Mouse (Mus musculus): ENCODE results near the gene Celf1.
"Not testable (repeated sequence)": the region's sequence is repeated elsewhere in the genome, so short reads cannot be mapped to it uniquely, and the experiment has no call there.

Celf1 gene

DNA sequence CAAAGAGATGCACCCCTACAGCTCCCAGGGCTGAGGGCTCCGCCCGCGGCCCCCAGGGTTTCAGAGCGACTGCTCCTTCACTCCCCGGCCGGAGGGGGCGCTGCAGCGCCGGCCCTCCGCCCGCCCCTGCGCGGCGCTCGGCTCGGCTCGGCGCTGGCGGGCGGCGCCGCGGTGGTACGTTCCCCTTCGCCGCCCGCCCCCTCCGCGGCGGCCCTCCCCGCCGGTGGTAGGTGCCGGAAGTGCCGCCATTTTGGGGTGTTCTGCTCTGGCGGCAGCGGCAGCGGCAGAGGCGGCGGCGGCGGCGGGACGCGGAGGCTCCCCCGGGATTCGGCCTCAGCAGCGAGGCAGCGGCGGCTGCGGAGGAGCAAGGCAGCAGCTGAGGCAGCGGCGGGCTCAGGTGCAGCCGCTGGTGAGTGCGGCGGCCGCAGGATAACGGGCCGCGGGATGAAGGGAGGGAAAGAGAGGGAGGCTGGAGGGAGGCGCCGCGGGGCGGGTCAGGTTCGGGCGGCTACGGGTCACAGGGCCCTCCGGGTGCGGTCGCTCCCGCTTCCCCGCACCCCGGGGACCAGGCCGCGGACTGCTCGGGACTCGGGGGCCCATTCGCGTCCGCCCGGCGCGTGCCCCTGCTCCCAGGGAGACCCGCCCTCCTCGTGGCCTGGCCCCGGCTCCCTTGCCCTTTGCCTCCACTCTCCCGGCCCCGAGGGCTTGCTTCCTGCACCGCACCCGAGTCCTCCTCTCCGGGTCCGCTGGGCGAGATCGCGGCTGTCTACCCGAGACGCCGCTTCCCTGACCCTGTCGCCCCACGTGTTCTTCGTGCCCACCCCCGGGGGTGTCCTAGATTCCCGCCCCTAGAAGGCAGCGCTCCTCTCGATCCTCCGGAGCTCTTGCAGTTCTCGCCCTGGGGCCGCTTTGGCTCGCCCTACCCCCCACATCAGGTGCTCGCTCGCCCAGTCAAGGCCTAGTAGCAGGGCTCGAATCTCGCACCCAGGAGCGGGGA lies at the start of gene Celf1:
Gene Celf1 (plus strand): TSS at position 150 of the 997 bp plus-strand sequence.
- DNase-seq = peak; percentile 86

DNA sequence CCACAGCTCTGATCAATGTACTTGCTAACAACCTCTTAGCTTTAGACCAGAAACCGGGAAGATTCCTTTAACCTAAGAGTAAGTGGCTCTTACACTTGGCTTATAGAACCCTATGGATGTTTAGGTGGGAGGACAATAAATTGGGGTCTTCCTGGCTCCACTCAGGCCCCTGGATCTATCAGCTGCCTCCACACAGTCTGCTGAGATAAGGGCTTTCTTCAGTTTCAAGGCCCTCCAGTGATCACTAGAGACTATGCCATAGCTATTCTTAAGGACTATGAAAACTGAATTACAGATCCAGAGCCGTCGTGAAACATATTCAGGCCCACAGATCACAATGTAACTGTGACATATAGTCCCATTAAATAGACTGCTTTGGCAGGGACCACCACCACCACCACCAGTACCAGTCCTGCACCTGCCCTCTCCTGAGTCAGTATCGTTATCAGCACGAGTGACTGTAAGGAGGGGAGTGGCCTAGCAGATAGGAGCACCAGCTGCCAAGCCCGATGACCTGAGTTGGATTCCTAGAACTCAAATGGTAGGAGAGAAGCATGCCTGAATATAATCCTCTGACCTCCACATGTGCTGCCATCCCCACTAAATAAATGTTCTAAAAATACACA lies 46.4 kb upstream of the Celf1 start:
- no peak for DNase-seq

DNA sequence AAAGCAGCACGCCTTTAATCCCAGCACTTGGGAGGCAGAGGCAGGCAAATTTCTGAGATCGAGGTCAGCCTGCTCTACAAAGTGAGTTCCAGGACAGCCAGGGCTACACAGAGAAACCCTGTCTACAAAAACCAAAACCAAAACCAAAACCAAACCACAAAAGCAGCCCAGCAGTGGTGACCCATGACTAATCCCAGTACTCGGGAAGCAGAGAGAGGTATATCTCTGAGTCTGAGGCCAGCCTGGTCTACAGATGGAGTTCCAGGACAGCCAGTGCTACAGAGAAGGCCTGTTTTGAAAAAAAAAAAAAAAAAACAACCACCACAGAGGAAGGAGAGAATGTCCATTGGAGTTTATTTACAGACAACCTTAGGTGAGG lies 45.9 kb upstream of the Celf1 start:
- not testable (repeated sequence) for DNase-seq

DNA sequence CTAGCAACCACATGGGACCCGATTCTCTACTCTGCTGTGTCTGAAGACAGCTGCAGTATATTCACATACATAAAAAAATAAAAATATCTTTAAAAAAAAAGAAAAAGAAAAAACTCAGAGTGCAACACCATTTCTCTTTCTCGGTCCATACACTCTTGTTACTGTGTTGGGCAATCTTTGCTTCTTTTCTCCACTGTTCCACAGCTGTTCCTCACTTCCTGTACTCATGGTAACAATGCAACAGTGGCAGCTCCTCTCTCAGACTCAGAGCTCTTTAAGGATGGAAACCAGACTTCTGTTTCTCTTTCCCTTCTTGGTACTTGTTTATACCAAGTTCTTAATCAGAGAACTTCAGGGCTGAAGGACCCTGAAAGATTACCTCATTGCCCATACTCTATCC lies 36.8 kb upstream of the Celf1 start:
- DNase-seq = no peak

DNA sequence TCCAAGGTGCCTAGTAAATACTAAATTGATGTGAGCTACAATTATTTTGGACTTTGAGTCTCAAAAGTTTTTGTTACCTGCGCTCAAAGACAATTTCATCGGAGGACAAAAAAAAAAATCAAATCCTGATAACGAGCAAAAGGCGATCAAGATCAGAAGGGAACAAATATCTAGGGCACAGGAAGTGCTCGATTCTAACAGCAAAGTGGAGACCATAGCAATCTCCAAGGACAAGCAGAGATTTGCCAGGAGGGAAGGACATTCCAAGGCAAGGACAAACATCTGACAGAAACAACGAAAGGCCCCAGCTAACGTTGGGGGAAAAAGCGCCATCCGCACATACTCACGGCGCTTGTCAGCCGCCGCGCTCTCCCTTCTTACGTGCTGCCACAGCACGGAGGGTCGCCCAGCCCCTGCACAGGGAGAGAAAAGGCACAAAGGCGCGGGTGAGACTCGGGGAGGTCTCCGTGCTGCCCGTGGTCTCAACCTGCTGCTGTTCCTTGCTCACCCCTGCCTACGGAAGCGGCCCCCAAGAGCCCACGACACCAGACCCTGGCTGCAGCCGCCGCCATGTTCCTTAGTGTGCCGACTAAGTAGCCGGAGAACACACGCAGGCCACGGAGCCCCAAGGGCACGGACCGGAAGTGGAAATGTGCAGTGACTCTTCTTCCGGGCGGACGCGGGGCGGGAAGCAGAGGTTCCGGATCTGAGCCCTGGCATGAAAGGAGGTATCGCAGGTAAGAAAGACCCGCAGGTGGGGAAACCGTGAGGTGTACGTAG lies 35.9 kb upstream of the Celf1 start, which contains the start of the genes Kbtbd4 and Ndufs3:
Gene Kbtbd4 (plus strand): TSS at position 665 of the 780 bp plus-strand sequence.
Gene Ndufs3 (minus strand): TSS at position 752 of the 780 bp plus-strand sequence.
- peak; percentile 88 for DNase-seq

DNA sequence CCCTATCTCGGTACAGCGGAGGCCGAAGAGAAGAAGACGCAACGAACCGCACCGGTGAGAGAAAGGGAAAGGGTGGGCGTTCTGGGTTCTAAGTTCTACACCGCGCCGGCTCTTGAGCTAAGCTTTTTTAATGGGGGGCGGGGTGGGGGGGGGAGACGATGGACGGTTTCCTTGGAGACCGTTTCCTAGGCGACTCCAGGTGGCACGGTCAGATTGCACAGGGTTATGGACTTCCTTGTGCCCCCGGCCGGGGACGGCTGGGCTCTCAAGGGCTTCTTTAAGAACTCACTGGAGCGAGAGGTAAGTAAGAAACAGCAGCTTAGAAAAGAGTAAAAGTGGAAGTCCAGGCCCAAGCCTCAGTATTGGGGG lies 35.3 kb upstream of the Celf1 start:
- DNase-seq = no peak

DNA sequence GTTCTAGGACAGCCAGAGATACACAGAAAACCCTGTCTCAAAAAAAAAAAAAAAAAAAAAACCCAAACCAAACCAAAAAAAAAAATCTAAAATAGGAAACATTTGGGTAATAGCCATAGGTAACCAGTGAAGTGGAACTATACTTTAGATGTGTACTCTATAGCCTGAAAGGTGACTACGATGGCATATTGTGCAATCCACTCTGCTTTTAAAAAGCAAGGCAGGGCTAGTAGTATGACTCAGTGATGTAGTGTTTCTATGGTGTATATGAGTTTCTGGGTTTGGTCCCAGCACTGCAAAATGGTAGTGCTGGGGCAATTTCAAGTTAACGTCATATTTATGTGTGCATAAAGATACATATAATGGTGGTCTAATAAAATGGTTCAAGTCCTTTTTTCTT lies 33.5 kb upstream of the Celf1 start:
- no peak for DNase-seq

DNA sequence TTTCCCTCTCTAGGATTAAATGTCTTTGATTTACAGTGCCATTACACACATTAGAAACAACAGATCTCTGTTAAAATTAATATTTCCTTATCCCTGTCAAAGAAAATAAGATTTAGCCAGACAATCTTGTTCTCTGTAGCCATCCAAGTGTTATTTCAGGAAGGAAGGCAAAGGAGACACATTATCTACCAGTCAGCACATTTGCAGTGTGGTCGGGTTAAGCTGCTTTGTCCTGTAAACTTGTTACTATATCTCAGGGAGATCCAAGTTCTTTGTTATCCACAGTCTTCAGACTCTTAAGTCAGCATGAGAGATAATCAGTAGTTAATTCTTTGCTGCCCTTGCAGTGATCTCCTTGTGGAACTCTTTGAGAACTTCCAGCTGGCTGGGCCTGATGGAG lies 29.3 kb upstream of the Celf1 start:
- no peak for DNase-seq

DNA sequence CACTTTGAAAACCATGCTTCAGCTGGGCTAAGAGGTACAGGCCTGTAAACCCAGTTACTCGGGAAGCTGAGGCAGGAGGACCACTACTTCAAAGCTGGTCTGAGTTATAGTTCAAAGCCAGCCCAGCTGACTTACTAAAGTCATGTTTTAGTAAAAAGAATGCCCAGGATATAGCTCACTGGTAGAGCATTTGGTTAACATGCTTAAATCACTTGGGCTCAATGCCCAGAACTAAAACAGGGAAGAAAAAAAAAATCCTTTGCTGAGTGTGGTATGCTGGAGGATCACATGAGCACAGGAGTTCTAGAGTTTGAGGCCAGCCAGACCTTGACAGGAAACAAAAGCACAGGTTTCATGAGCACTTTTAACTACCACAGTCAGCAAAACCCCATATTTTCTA lies 28.5 kb upstream of the Celf1 start:
- DNase-seq = no peak

DNA sequence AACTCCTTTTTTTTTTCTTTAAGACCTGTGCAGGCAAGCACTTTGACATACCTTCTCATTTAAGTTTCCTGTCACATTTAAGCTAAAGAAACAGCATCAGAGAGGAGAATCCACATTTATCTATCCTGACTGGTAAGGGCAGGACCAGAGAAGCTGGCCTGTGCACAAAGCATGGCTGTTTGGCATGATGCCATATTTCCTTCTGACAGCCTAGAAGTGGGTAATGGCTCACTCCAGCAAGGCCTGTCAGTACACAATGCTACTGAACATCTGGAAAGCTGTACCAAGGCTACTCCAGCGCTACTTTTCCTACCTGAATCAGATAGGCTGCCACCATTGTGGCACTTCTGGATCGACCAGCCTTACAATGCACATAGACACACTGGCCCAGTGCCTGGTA lies 26.5 kb upstream of the Celf1 start:
- peak; percentile 38 for DNase-seq

DNA sequence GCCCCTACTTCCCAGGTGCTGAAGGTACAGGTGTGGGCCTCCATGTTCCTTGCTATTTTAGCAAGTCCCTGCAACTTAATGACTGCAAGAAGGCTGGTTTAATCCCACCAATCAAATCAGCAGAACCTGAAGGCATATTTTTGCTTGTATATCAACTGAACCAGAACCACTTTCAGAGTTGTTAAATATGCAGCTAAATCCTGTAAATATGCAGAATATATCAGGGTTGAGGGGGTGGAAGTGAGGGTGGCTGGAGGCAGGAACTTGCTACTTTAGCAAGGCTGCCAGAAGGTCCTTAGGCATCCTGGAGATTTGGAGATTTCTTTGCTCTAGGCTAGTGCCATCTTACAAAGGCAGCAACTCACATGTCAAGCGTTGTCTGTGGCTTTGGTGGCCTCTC lies 24.7 kb upstream of the Celf1 start:
- DNase-seq = no peak

DNA sequence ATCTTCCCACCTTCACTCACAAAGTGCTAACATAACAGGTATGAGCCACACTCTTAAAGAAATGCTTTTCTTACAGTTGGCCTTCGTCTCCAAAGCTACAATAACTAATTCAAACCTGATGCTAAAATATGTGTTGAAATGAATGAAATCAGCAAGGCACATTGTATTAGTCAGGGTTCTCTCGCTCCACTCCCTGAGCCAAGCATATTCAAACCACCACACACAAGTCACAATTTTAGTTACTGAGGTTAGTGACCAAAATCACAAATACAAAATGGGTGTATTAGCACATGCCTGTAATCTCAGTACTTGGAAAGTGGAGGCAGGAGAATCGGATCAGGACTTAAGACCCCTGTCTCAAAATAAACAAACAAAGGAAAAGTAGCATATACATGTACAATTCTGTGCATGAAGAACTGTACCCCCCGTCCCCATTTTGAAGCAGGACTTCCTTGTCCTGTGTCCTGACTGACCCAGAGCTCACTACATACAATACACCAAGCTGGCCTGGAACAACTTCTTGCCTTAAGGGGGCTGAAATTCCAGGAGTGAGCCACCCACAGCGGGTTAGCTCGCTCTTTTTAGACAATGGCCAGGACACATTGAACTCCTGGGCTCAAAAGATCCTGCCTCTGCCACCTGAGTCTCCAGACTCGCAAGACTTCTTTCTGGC lies 23.5 kb upstream of the Celf1 start:
- DNase-seq = no peak

DNA sequence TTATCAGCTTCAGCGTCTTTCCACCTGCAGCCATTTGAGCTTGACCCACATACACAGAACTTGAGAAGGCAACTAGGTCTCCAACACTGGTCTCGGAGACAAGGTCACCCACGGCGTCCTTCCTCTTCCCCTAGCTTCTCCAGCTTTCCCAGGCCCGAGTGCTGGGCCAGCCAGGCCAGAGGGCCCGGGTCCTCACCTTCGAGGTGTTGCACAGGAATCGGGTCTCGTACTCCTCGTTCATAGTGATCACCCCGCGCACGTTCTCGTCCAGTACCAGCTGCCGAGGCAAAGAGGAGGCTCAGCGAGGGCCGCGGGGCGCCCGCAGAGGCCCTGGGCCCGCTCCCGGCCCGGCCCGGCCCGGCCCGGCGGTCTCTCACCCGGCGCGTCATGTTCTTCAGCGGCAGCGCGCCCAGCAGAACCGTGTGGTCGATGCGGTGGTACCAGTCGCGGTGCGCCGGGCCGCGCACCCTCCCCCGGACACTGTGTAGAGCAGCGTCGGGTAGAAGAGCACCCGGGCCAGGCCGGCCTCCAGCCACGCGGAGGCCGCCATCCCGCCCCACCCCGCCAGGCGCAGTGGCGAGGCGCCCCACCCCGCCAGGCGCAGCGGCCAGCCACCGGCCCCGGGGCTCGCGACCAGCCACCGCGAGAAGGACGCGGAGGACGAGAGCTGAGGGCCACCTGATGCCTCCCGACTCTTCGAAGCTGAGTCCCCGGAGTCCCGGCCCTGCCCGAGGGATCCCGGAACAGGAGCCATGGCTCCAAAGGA lies 22.8 kb upstream of the Celf1 start:
- peak; percentile 75 for DNase-seq

DNA sequence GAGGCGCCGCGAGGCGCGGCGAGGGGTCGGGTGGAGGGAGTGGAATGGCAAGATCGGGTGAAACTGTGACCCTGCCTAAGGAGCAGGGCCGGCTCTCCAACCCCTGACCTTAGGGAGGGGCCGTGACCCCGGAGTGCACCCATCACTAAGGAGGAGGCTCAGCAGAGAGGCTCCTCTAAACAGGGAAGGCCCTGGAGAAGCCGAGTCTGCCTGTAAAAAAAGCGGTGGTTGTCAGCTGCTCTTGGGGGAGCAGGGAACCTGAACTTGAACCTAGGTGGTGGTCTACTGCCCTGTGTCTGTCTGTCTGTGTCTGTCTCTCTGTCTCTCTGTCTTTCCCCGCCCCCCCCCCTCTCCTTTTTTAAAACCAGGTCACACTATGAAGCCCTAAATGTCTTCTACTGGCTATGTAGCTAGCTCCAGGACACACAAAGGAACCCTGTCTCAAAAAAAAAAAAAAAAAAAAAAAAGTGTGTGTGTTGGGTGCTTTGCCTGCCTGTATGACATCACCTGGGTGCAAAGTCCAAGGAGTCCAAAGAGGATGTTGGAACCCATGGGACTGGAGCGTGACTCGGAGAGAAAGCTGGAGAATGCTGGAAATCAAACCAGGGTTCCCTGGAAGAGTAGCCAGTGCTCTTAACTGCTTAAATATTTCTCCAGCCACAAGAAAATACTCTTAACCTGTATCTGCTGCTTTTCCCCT lies 22.0 kb upstream of the Celf1 start:
- DNase-seq = no peak

DNA sequence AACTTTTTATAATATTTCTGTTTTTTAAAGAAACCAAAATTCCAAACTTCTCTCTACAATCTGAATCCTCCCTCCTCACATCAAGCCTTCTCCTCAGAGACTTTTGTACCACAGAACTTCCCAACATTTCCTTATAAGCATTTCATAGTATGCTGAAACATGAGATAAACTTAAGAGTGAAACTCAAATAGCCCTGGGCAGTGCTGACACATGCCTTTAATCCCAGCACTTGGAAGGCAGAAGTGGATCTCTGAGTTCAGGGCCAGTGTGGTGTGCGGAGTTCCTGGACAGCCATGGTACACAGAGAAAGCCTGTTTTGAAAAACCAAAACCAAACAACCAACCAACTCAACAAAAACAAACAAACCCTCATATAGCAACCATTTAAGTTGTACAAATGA lies 19.0 kb upstream of the Celf1 start:
- no peak for DNase-seq

DNA sequence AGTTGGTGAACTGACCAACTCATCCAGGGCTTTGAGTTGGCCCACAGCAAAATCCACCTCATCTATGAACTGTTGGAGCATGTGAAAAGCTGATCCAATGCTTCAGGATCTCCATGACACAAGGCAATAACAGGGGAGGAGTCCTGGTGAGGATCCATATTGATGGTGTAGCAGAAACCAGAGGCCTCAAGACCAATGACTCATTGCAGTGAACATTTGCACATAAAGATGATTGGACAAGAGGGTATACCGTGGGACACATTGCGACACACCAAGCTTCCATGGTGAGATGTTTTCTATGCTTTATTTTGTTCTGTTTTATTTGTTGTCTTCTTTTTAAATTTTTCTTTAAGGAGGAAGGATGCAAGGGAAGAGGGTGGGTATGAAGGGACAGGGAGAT lies 17.5 kb upstream of the Celf1 start:
- no peak for DNase-seq

DNA sequence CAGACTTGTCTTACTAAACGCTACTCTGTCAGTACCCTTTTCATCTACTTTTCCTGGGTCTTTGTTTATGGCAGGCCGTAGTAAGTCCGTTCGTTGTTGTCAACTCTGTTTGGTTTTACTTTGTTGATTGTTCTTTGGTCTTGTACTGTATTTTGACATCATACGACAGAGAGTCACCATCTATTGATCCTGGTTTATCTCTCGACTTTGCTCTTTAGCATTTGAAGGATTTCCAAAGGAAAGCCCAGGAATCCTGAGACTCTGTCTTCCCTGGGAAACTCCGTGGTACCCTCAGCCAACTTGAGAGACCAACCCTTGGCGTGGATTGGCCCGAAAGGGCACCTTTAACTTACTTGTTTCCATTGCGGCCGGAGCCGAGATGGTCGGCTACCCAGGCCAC lies 11.6 kb upstream of the Celf1 start:
- DNase-seq = no peak

DNA sequence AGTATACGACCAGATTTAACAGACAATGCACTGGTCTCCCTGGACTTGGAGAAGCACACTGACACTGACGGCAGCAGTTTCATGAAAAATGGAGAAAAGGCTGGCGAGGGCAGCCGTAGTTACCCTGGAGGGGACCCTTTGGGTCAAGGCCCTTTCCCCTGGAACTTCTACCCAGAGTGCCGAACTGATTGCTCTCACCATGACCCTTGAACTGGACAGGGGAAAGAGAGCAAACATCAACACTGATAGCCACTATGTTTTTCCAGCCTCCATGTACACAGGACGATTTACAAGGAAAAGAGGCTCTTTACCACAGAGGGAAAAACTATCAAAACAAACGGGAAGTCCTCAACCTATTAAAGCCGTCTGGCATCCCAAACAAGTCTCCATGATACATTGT lies 8.4 kb upstream of the Celf1 start:
- DNase-seq = no peak

DNA sequence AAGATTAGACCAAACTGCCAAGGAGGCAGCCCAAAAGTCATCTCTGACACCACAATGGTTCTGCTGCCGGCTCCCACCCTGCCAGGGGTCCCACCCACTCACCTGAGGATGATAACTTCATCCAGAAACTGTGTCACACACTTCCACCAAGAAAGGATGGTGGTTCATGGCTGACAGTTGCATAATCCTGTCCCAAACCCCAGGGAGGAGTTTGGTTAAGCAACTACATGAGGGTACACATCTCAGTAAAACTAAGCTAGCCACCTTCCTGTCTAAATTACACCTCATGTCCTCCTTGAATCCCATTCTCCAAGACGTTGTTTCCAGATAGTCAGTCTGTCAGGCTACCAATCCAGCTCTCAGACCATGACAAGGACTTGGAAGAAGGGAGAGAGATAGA lies 7.9 kb upstream of the Celf1 start:
- DNase-seq = no peak

DNA sequence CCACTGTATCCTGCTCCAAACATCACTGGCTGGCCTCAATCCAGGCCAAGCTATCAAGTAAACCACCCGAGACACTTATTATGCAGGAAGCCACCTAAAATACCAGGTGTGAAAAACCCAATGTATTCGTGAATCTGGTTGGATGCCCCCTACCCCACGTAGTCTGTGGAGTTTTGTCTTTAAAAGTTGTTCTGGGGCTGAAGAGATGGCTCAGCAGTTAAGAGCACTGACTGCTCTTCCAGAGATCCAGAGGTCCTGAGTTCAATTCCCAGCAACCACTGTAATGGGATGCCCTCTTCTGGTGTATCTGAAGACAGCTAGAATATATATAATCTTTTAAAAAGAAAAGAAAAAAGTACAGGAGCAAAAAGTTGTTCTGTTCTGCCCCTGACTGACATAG lies 1.8 kb upstream of the Celf1 start:
- DNase-seq = no peak

DNA sequence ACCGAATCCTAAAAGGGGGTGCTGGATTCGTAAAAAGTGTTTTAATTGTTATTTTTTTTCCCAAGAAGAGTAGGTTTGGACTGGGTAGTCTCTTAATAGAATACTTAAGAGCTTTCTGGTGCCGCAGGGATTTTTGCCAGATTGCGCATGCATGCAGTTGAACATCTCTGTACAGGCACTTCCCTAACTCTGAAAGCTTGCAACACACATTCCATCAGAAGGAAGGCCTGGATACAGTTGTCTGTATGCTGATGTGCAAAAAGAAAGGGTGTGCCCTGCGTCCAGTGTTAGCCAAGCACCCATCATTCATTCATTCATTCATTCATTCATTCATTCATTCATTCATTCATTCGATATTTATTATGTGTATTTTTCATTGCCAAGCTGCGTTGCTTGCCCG lies 432 bp upstream of the Celf1 start:
- DNase-seq = no peak

Data from cerebellum, adult 9-11 months (tissue).